Mouse (Mus musculus): ENCODE measurements around the gene Cacng7. TPM values are rescaled to one million over a fixed set of nuclear protein-coding genes. Genes with fewer than 3 reads are reported as not detected.

Gene Cacng7
- total RNA-seq, 2 experiments from 2014 or later, result 149 to 171 TPM

GRCm38 (mm10) chr7:3301628-3302555 is 30.9 kb upstream of the Cacng7 start:
- intact Hi-C loops (cut with DNase I), result loop anchor here (5.0 to 10.0 kb wide), 2 partner anchors 40 to 77 kb away; no protein-coding TSS in a partner anchor
- peak in 1 of 2 experiments; percentile 60 for DNase-seq (ENCODE audit: low spot score in 2 of 2)

- peak in 1 of 2 experiments; percentile 61 for DNase-seq (ENCODE audit: low spot score in 2 of 2)
- intact Hi-C loops (cut with DNase I), result loop anchor here (5.0 to 10.0 kb wide), 2 partner anchors 40 to 78 kb away; no protein-coding TSS in a partner anchor
Measured at GRCm38 (mm10) chr7:3302556-3303275, 30.0 kb upstream of the Cacng7 start.

- intact Hi-C loops (cut with DNase I), result loop anchor here (5.0 to 10.0 kb wide), 2 partner anchors 41 to 79 kb away; no protein-coding TSS in a partner anchor
- DNase-seq (ENCODE audit: low spot score in 2 of 2), result peak; percentile 61 to 79
Measured at GRCm38 (mm10) chr7:3303276-3303781, 29.4 kb upstream of the Cacng7 start.

- no peak for DNase-seq (ENCODE audit: low spot score in 2 of 2)
- intact Hi-C loops (cut with DNase I), result loop anchor here (5.0 to 10.0 kb wide), 2 partner anchors 41 to 79 kb away; no protein-coding TSS in a partner anchor
Measured at GRCm38 (mm10) chr7:3303789-3304188, 29.0 kb upstream of the Cacng7 start.

GRCm38 (mm10) chr7:3304298-3304697 is 28.5 kb upstream of the Cacng7 start:
- DNase-seq (ENCODE audit: low spot score in 2 of 2), result peak; percentile 54 to 60
- intact Hi-C loops (cut with DNase I), result loop anchor here (5.0 to 10.0 kb wide), 2 partner anchors 42 to 79 kb away; no protein-coding TSS in a partner anchor

GRCm38 (mm10) chr7:3306400-3306799 is 26.4 kb upstream of the Cacng7 start:
- intact Hi-C loops (cut with DNase I), result loop anchor here (10.0 kb wide), 1 partner anchor 82 kb away; no protein-coding TSS in a partner anchor

GRCm38 (mm10) chr7:3308646-3309045 is 24.1 kb upstream of the Cacng7 start:
- intact Hi-C loops (cut with DNase I), result loop anchor here (10.0 kb wide), 1 partner anchor 84 kb away; no protein-coding TSS in a partner anchor

More at GRCm38 (mm10) chr7:3306400-3306799, 26.4 kb upstream of the Cacng7 start:
- no peak for DNase-seq (ENCODE audit: low spot score in 2 of 2)

GRCm38 (mm10) chr7:3310233-3310632 is 22.5 kb upstream of the Cacng7 start:
- intact Hi-C loops (cut with DNase I), result no loop called here
- no peak for DNase-seq (ENCODE audit: low spot score in 2 of 2)

More at GRCm38 (mm10) chr7:3308646-3309045, 24.1 kb upstream of the Cacng7 start:
- no peak for DNase-seq (ENCODE audit: low spot score in 2 of 2)

- DNase-seq (ENCODE audit: low spot score in 2 of 2), result no peak
Measured at GRCm38 (mm10) chr7:3313571-3313970, 19.2 kb upstream of the Cacng7 start.

GRCm38 (mm10) chr7:3314121-3314520 is 18.6 kb upstream of the Cacng7 start:
- intact Hi-C loops (cut with DNase I), result no loop called here
- no peak for DNase-seq (ENCODE audit: low spot score in 2 of 2)

More at GRCm38 (mm10) chr7:3313571-3313970, 19.2 kb upstream of the Cacng7 start:
- intact Hi-C loops (cut with DNase I), result no loop called here

- intact Hi-C loops (cut with DNase I), result no loop called here
- no peak for DNase-seq (ENCODE audit: low spot score in 2 of 2)
Measured at GRCm38 (mm10) chr7:3317704-3318103, 15.1 kb upstream of the Cacng7 start.

- no peak for DNase-seq (ENCODE audit: low spot score in 2 of 2)
- intact Hi-C loops (cut with DNase I), result no loop called here
Measured at GRCm38 (mm10) chr7:3320856-3321255, 11.9 kb upstream of the Cacng7 start.

GRCm38 (mm10) chr7:3323826-3324225 is 8.9 kb upstream of the Cacng7 start:
- intact Hi-C loops (cut with DNase I), result no loop called here
- DNase-seq (ENCODE audit: low spot score in 2 of 2), result no peak

- no peak for DNase-seq (ENCODE audit: low spot score in 2 of 2)
- intact Hi-C loops (cut with DNase I), result no loop called here
Measured at GRCm38 (mm10) chr7:3327961-3328360, 4.8 kb upstream of the Cacng7 start.

GRCm38 (mm10) chr7:3329776-3330546 is 2.8 kb upstream of the Cacng7 start:
- intact Hi-C loops (cut with DNase I), result loop anchor here (2.0 kb wide), 1 partner anchor 119 kb away; no protein-coding TSS in a partner anchor
- DNase-seq (ENCODE audit: low spot score in 2 of 2), result peak; percentile 74 to 87

- DNase-seq (ENCODE audit: low spot score in 2 of 2), result no peak
Measured at GRCm38 (mm10) chr7:3331171-3331570, 1.6 kb upstream of the Cacng7 start.

GRCm38 (mm10) chr7:3331581-3332223 is 1.1 kb upstream of the Cacng7 start:
- DNase-seq (ENCODE audit: low spot score in 2 of 2), result peak; percentile 84 to 86
- intact Hi-C loops (cut with DNase I), result loop anchor here (2.0 kb wide), 1 partner anchor 117 kb away; no protein-coding TSS in a partner anchor

More at GRCm38 (mm10) chr7:3331171-3331570, 1.6 kb upstream of the Cacng7 start:
- intact Hi-C loops (cut with DNase I), result loop anchor here (2.0 kb wide), 1 partner anchor 118 kb away; no protein-coding TSS in a partner anchor

- intact Hi-C loops (cut with DNase I), result no loop called here
- no peak for DNase-seq (ENCODE audit: low spot score in 2 of 2)
Measured at GRCm38 (mm10) chr7:3332224-3332615, 535 bp upstream of the Cacng7 start.

All from left cerebral cortex, postnatal 14 days (tissue).